Mouse (Mus musculus) forebrain, embryonic 15.5 days (tissue): Measurements from ENCODE around the gene Afmid. TPM values are rescaled to one million over a fixed set of nuclear protein-coding genes. Genes with fewer than 3 reads are reported as not detected.

Source experiments
- ATAC-seq: fragments of 200-750 bp; cut with Nextera tagmentation; replicated peaks from 2 replicates; pipeline ENCODE4 v1.8.0; 2017; ENCODE audit warnings: mild to moderate bottlenecking, moderate TSS enrichment, moderate library complexity
- H3K27ac ChIP-seq: fragments of 300-500 bp; sonication (generic); replicated peaks from 2 replicates; pipeline ENCODE4 v1.5.1; 2015; ENCODE audit warnings: mild to moderate bottlenecking, inconsistent platforms
- H3K27me3 ChIP-seq: fragments of 300-500 bp; sonication (generic); 2 replicates; pipeline ENCODE4 v1.6.1; 2015; ENCODE audit warnings: inconsistent platforms
- H3K36me3 ChIP-seq: fragments of 300-500 bp; sonication (generic); 2 replicates; pipeline ENCODE4 v1.6.1; 2015; ENCODE audit warnings: mild to moderate bottlenecking, inconsistent platforms
- H3K4me1 ChIP-seq: fragments of 300-500 bp; sonication (generic); 2 replicates; pipeline ENCODE4 v1.6.1; 2015; ENCODE audit warnings: inconsistent platforms
- H3K4me2 ChIP-seq: fragments of 300-500 bp; sonication (generic); replicated peaks from 2 replicates; pipeline ENCODE4 v1.6.1; 2015; ENCODE audit warnings: mild to moderate bottlenecking, inconsistent platforms
- H3K4me3 ChIP-seq: fragments of 300-500 bp; sonication (generic); 2 replicates; pipeline ENCODE4 v1.5.1; 2015; ENCODE audit warnings: mild to moderate bottlenecking, inconsistent platforms
- H3K9ac ChIP-seq: fragments of 300-500 bp; sonication (generic); replicated peaks from 2 replicates; pipeline ENCODE4 v1.6.1; 2015; ENCODE audit warnings: mild to moderate bottlenecking, inconsistent platforms
- H3K9me3 ChIP-seq: fragments of 300-500 bp; sonication (generic); 2 replicates; pipeline ENCODE4 v1.6.1; 2016; ENCODE audit warnings: inconsistent platforms
- WGBS: fragments of 180-500 bp; shearing (Covaris S2); methylation state at CpG from one replicate; pipeline ENCODE4 v1.1.7; 2015; ENCODE audit warnings: mixed read lengths; 5-methylcytosine and 5-hydroxymethylcytosine counted together
- polyA plus RNA-seq: library from polyadenylated mRNA; unstranded; fragments of >200 nt; fragmentation: Nextera tagmentation; extraction: Ambion mirVana; gene quantifications from 2 replicates; pipeline ENCODE4 v1.2.1, GENCODE M21; 2015

Afmid gene
- polyA plus RNA-seq, 1 experiment from 2014 or later: 5.3 TPM

- H3K36me3 ChIP-seq: peaks cover 3% of the 10 kb centered on the region; the same call in 1 of the 2 replicates
- H3K4me2 ChIP-seq: no peak overlapping the region
- no peak for ATAC-seq
- H3K27ac ChIP-seq: no peak overlapping the region
- H3K9me3 ChIP-seq: no peaks in the 10 kb centered on the region
- peaks cover 5% of the 10 kb centered on the region; the same call in 1 of the 2 replicates for H3K4me1 ChIP-seq
- H3K27me3 ChIP-seq: no peaks in the 10 kb centered on the region
- H3K9ac ChIP-seq: no peak overlapping the region
- 90% methylated on average over 13 of the region's 13 CpGs for WGBS
- H3K4me3 ChIP-seq: no peak overlapping the region
Measured at GRCm38 (mm10) chr11:117816389-117816996, 9.2 kb upstream of the Afmid start.

GRCm38 (mm10) chr11:117819095-117819494 lies 6.6 kb upstream of the Afmid start:
- H3K36me3 ChIP-seq: peaks cover 3% of the 10 kb centered on the region; the same call in 1 of the 2 replicates
- H3K27me3 ChIP-seq: no peaks in the 10 kb centered on the region
- no peak overlapping the region for H3K9ac ChIP-seq
- no peak for ATAC-seq
- H3K4me1 ChIP-seq: peaks cover 10% of the 10 kb centered on the region
- WGBS: 49% methylated on average over 8 of the region's 8 CpGs
- no peak overlapping the region for H3K27ac ChIP-seq
- H3K4me3 ChIP-seq: no peak overlapping the region
- no peaks in the 10 kb centered on the region for H3K9me3 ChIP-seq
- no peak overlapping the region for H3K4me2 ChIP-seq

- no peak for ATAC-seq
- Histone ChIP-seq H3K9ac (no peak overlapping the region), H3K27ac (no peak overlapping the region), H3K4me2 (no peak overlapping the region), H3K9me3 (no peaks in the 10 kb centered on the region), H3K27me3 (no peaks in the 10 kb centered on the region), H3K4me1 (peaks cover 20% of the 10 kb centered on the region), H3K4me3 (no peak overlapping the region), H3K36me3 (peaks cover 3% of the 10 kb centered on the region; the same call in 1 of the 2 replicates)
- WGBS: 93% methylated on average over 7 of the region's 7 CpGs
Measured at GRCm38 (mm10) chr11:117820173-117820572, 5.6 kb upstream of the Afmid start.

- Histone ChIP-seq H3K9ac (no peak overlapping the region), H3K27me3 (no peaks in the 10 kb centered on the region), H3K4me1 (peaks cover 37% of the 10 kb centered on the region), H3K9me3 (no peaks in the 10 kb centered on the region), H3K4me2 (no peak overlapping the region), H3K27ac (no peak overlapping the region), H3K4me3 (no peak overlapping the region), H3K36me3 (no peaks in the 10 kb centered on the region; the same call in 1 of the 2 replicates)
- no peak for ATAC-seq
- 92% methylated on average over 9 of the region's 9 CpGs for WGBS
Measured at GRCm38 (mm10) chr11:117821868-117822267, 3.9 kb upstream of the Afmid start.

- Histone ChIP-seq H3K27me3 (no peaks in the 10 kb centered on the region), H3K9me3 (no peaks in the 10 kb centered on the region), H3K36me3 (no peaks in the 10 kb centered on the region), H3K4me3 (no peak overlapping the region), H3K27ac (no peak overlapping the region), H3K4me2 (no peak overlapping the region), H3K4me1 (peaks cover 45% of the 10 kb centered on the region), H3K9ac (no peak overlapping the region)
- WGBS: 71% methylated on average over 7 of the region's 7 CpGs
- ATAC-seq: no peak
Measured at GRCm38 (mm10) chr11:117822728-117823241, 2.9 kb upstream of the Afmid start.

GRCm38 (mm10) chr11:117823411-117823810 lies 2.3 kb upstream of the Afmid start:
- H3K9ac ChIP-seq: no peak overlapping the region
- WGBS: 92% methylated on average over 6 of the region's 6 CpGs
- no peak overlapping the region for H3K27ac ChIP-seq
- H3K4me1 ChIP-seq: peaks cover 51% of the 10 kb centered on the region
- H3K36me3 ChIP-seq: no peaks in the 10 kb centered on the region
- ATAC-seq: no peak
- H3K27me3 ChIP-seq: no peaks in the 10 kb centered on the region
- H3K9me3 ChIP-seq: no peaks in the 10 kb centered on the region
- no peak overlapping the region for H3K4me3 ChIP-seq
- H3K4me2 ChIP-seq: no peak overlapping the region

- Histone ChIP-seq H3K36me3 (no peaks in the 10 kb centered on the region), H3K27ac (peak overlapping the region; percentile 64; the same call in 1 of the 2 replicates), H3K9me3 (no peaks in the 10 kb centered on the region), H3K4me1 (peaks cover 54% of the 10 kb centered on the region), H3K4me2 (peak overlapping the region; percentile 85), H3K27me3 (no peaks in the 10 kb centered on the region), H3K4me3 (peak overlapping the region; percentile 48), H3K9ac (peak overlapping the region; percentile 52)
- peak; percentile 73 for ATAC-seq
- WGBS: 8% methylated on average over 23 of the region's 23 CpGs
Measured at GRCm38 (mm10) chr11:117824060-117824969, 1.4 kb upstream of the Afmid start.

GRCm38 (mm10) chr11:117826164-117826563 lies 440 bp downstream of the Afmid start:
- H3K4me2 ChIP-seq: peak overlapping the region; percentile 85
- no peaks in the 10 kb centered on the region for H3K36me3 ChIP-seq
- H3K27me3 ChIP-seq: no peaks in the 10 kb centered on the region
- peak overlapping the region; percentile 48 for H3K4me3 ChIP-seq
- H3K9ac ChIP-seq: peak overlapping the region; percentile 52
- no peaks in the 10 kb centered on the region for H3K9me3 ChIP-seq
- H3K4me1 ChIP-seq: peaks cover 52% of the 10 kb centered on the region
- ATAC-seq: 0 out of 2 replicates have a peak, but pooled peaks have one; percentile 27
- WGBS: 1% methylated on average over 5 of the region's 5 CpGs
- H3K27ac ChIP-seq: peak overlapping the region; percentile 64

- 58% methylated on average over 8 of the region's 8 CpGs for WGBS
- no peaks in the 10 kb centered on the region for H3K36me3 ChIP-seq
- H3K4me3 ChIP-seq: no peak overlapping the region
- no peak overlapping the region for H3K9ac ChIP-seq
- H3K4me2 ChIP-seq: no peak overlapping the region; the same call in 1 of the 2 replicates
- H3K27ac ChIP-seq: no peak overlapping the region
- H3K4me1 ChIP-seq: peaks cover 52% of the 10 kb centered on the region
- no peak for ATAC-seq
- no peaks in the 10 kb centered on the region for H3K9me3 ChIP-seq
- H3K27me3 ChIP-seq: no peaks in the 10 kb centered on the region
Measured at GRCm38 (mm10) chr11:117826916-117827315, 1.2 kb downstream of the Afmid start.

GRCm38 (mm10) chr11:117827386-117827785 lies 1.7 kb downstream of the Afmid start:
- no peak overlapping the region for H3K9ac ChIP-seq
- no peaks in the 10 kb centered on the region for H3K9me3 ChIP-seq
- H3K4me1 ChIP-seq: peaks cover 57% of the 10 kb centered on the region
- H3K36me3 ChIP-seq: no peaks in the 10 kb centered on the region
- ATAC-seq: no peak
- H3K4me3 ChIP-seq: no peak overlapping the region
- no peak overlapping the region for H3K4me2 ChIP-seq
- H3K27ac ChIP-seq: no peak overlapping the region
- 76% methylated on average over 3 of the region's 3 CpGs for WGBS
- no peaks in the 10 kb centered on the region for H3K27me3 ChIP-seq

- 72% methylated on average over 18 of the region's 18 CpGs for WGBS
Measured at GRCm38 (mm10) chr11:117828149-117828887, 2.6 kb downstream of the Afmid start.

More at GRCm38 (mm10) chr11:117828149-117828887, 2.6 kb downstream of the Afmid start:
- Histone ChIP-seq H3K27me3 (no peaks in the 10 kb centered on the region), H3K9ac (no peak overlapping the region), H3K4me3 (no peak overlapping the region), H3K4me1 (peaks cover 58% of the 10 kb centered on the region), H3K27ac (no peak overlapping the region), H3K9me3 (no peaks in the 10 kb centered on the region), H3K36me3 (no peaks in the 10 kb centered on the region), H3K4me2 (no peak overlapping the region)
- no peak for ATAC-seq
